Mouse (Mus musculus): Measurements from ENCODE around the gene Prg2. TPM values are rescaled to one million over a fixed set of nuclear protein-coding genes. Genes with fewer than 3 reads are reported as not detected.

Gene Prg2
- polyA plus RNA-seq, 1 experiment from 2014 or later: 0.30 TPM

DNA sequence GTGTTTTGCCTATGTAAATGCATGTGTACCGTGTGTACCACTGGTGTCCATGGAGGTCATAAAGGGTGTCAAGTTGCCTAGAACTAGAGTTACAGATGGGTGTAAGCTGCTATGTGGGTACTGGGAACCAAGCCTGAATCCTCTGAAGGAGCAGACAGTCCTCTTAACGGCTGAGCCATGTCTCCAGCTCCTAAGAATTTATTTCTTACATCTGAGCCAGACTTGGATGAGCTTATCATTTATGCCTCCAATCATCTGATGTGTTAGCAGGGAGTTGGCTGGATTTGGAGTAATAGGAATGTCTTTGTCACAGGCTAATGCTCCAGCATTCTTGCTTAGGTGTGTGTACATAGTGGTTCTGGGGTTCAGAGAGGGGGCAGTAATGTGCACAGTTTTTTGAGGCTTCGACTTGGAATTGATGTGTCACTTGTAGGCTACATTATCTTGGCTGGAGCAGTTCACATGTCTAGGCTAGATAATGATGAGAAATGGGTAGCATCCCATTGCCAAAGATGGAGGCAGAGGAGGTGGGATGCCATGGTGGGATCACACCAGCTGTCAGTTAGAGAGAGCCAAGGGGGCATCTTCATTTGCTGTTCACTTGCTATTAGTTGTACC is 33.0 kb upstream of the Prg2 start:
- no peaks in the 10 kb centered on the region for H3K27me3 ChIP-seq (replicated peaks; ENCODE audit: low read depth, poor library complexity, severe bottlenecking)
- no peak overlapping the region for H3K4me3 ChIP-seq
- WGBS: 88% methylated on average over 3 of the region's 3 CpGs
- DNase-seq (ENCODE audit: low spot score): no peak
- H3K4me1 ChIP-seq: no peaks in the 10 kb centered on the region
- no peaks in the 10 kb centered on the region for H3K9me3 ChIP-seq
- peaks cover 79% of the 10 kb centered on the region for H3K36me3 ChIP-seq (replicated peaks)
- H3K27ac ChIP-seq (replicated peaks): no peak overlapping the region

DNA sequence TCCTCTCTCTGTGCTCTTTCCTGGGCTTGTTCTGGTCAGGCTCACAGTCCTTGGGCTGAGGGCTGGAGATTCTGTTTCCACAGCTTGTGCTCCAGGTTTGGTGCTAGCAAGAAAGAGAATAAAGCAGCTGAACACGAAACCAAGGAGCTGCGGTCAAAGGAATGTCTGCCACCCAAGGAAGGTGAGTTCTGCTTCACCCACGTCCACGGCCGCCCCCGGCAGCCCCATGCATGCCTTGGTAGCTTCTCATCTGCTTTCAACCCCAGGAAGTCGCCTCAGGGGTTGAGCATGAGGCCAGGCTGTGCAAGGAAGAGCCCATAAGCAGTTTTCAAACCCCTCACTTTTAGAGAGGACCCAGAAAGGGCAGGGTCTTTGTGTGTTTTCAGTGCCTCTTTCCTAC is 32.0 kb upstream of the Prg2 start:
- H3K9me3 ChIP-seq: no peaks in the 10 kb centered on the region
- H3K27me3 ChIP-seq (replicated peaks; ENCODE audit: low read depth, poor library complexity, severe bottlenecking): no peaks in the 10 kb centered on the region
- no peaks in the 10 kb centered on the region for H3K4me1 ChIP-seq
- DNase-seq (ENCODE audit: low spot score): no peak
- 87% methylated on average over 7 of the region's 7 CpGs for WGBS
- H3K4me3 ChIP-seq: no peak overlapping the region
- H3K36me3 ChIP-seq (replicated peaks): peaks cover 89% of the 10 kb centered on the region
- H3K27ac ChIP-seq (replicated peaks): no peak overlapping the region

DNA sequence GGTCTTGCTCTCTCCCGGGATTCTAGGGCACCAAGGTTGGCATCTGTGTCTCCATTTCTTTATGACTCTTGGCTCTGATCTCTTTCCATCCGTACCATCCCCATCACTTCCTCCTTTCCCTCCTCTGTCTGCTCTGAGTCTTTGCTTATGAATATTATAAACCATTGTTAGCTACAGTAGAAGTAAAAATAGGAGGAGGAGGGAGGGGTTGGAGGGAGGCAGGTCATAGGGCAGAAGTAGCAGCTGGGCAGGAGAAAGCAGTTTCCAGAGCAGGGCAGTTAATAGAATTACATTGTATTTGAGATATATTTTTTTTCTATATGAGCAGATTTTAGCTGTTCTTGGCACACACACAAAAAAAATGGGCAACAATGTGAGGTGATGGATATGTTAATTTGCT is 31.5 kb upstream of the Prg2 start:
- H3K27ac ChIP-seq (replicated peaks): no peak overlapping the region
- H3K36me3 ChIP-seq (replicated peaks): peaks cover 94% of the 10 kb centered on the region
- H3K9me3 ChIP-seq: no peaks in the 10 kb centered on the region
- WGBS: 88% methylated on average over 2 of the region's 2 CpGs
- no peak overlapping the region for H3K4me3 ChIP-seq
- no peaks in the 10 kb centered on the region for H3K27me3 ChIP-seq (replicated peaks; ENCODE audit: low read depth, poor library complexity, severe bottlenecking)
- DNase-seq (ENCODE audit: low spot score): no peak
- H3K4me1 ChIP-seq: no peaks in the 10 kb centered on the region

DNA sequence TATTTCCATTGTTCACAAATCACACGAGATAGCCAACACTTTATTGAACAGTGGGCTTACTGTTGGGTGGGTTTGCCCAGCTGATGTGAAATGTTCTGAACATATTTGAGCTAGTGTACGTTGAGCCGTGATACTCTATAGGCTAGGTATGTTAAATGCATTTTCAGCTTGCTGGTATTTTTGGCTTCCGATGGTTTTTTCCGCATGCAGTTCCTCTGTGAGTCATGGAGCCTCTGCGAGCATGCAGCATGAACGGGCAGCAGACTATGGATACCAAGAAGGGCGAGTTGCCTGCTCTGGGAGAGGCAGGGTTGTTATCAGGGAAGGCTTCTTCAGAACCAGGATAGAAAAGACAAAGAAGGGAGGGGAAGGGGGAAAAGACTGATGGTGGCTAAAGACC is 29.2 kb upstream of the Prg2 start:
- no peaks in the 10 kb centered on the region for H3K27me3 ChIP-seq (replicated peaks; ENCODE audit: low read depth, poor library complexity, severe bottlenecking)
- H3K4me3 ChIP-seq: no peak overlapping the region
- no peak for DNase-seq (ENCODE audit: low spot score)
- H3K9me3 ChIP-seq: no peaks in the 10 kb centered on the region
- H3K27ac ChIP-seq (replicated peaks): no peak overlapping the region
- peaks cover 92% of the 10 kb centered on the region for H3K36me3 ChIP-seq (replicated peaks)
- H3K4me1 ChIP-seq: no peaks in the 10 kb centered on the region
- WGBS: 94% methylated on average over 8 of the region's 8 CpGs

DNA sequence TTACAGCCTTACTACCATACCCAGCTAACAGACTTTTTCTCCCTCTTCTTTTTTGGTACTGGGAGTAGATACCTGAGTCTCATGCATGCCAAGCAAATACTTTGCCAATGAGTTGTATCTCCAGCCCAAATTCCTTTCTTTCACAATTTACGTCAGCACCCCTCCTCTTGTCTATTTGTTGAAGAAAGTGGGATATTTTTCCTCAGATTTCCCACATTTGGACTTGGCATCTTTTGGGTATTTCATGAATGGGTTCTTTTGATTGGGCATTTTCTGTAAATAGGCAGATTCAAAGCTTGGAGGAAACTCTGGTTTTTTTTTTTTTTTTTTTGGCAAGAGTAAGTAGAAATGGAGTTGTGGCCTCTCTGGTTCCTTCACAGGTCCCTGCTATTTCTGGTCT is 28.0 kb upstream of the Prg2 start:
- WGBS: 96% methylated on average over 1 of the region's 1 CpGs
- H3K4me1 ChIP-seq: no peaks in the 10 kb centered on the region
- H3K9me3 ChIP-seq: no peaks in the 10 kb centered on the region
- no peak for DNase-seq (ENCODE audit: low spot score)
- no peak overlapping the region for H3K4me3 ChIP-seq
- H3K27me3 ChIP-seq (replicated peaks; ENCODE audit: low read depth, poor library complexity, severe bottlenecking): no peaks in the 10 kb centered on the region
- H3K27ac ChIP-seq (replicated peaks): no peak overlapping the region
- H3K36me3 ChIP-seq (replicated peaks): peaks cover 92% of the 10 kb centered on the region

DNA sequence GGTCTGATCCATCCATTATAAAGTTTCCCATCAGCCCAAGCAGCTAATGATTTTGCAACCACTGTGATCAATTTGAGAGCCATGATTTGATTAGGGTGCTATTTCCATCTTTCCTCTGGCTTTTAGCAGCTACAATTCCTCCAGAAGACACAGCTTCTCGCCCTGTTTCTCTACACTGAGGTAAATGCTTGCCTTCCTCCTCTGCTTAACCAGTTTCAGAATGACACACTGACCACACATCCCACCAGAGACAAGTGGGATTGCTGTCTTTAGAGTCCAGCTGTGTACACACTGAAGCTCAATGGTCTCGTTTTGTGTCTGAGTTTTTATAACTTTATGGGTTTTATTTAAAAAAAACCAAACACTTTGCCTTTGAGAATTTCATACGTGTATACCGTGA is 27.6 kb upstream of the Prg2 start:
- H3K4me1 ChIP-seq: no peaks in the 10 kb centered on the region
- H3K9me3 ChIP-seq: no peaks in the 10 kb centered on the region
- H3K27ac ChIP-seq (replicated peaks): no peak overlapping the region
- DNase-seq (ENCODE audit: low spot score): no peak
- peaks cover 92% of the 10 kb centered on the region for H3K36me3 ChIP-seq (replicated peaks)
- H3K27me3 ChIP-seq (replicated peaks; ENCODE audit: low read depth, poor library complexity, severe bottlenecking): no peaks in the 10 kb centered on the region
- no peak overlapping the region for H3K4me3 ChIP-seq
- 82% methylated on average over 4 of the region's 4 CpGs for WGBS

DNA sequence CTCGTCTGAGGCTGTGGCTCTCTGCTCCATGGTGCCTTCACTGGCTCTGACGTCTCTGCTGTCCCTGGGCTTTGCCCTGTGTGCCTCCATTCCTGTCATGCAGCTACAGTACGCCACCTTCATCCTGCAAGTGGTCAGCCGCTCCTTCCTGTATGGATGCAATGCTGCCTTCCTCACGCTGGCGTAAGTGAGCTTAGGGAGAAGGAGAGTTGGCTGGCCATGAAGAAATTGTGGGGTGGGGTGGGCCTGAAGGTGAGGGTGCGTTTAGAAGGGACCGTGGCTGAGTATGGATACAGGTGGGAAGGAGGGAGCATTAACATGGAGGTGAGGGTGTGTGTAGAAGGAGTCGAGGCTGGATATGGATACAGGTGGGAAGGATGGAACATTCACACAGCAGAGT is 24.8 kb upstream of the Prg2 start:
- no peaks in the 10 kb centered on the region for H3K27me3 ChIP-seq (replicated peaks; ENCODE audit: low read depth, poor library complexity, severe bottlenecking)
- H3K9me3 ChIP-seq: no peaks in the 10 kb centered on the region
- no peak overlapping the region for H3K4me3 ChIP-seq
- 88% methylated on average over 9 of the region's 9 CpGs for WGBS
- H3K27ac ChIP-seq (replicated peaks): no peak overlapping the region
- H3K4me1 ChIP-seq: no peaks in the 10 kb centered on the region
- no peak for DNase-seq (ENCODE audit: low spot score)
- peaks cover 74% of the 10 kb centered on the region for H3K36me3 ChIP-seq (replicated peaks)

DNA sequence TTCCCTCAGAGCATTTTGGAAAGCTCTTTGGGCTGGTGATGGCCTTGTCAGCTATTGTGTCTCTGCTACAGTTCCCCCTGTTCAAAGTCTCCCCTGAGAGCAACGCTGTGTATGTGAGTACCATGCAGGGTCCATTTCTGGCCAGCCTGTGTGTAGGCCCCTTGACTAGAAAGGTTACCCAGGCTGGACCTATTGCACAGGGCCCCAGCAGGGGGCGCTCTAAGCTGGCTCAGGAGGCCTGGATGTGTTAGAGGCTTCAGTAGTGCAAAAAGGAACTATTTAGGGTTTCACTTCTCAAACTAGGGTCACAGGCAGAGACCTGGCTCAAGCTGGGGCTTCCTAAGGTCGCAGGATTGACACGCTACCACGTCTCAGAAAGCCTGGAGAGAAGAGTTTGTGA is 24.0 kb upstream of the Prg2 start:
- no peaks in the 10 kb centered on the region for H3K27me3 ChIP-seq (replicated peaks; ENCODE audit: low read depth, poor library complexity, severe bottlenecking)
- 60% methylated on average over 5 of the region's 5 CpGs for WGBS

DNA sequence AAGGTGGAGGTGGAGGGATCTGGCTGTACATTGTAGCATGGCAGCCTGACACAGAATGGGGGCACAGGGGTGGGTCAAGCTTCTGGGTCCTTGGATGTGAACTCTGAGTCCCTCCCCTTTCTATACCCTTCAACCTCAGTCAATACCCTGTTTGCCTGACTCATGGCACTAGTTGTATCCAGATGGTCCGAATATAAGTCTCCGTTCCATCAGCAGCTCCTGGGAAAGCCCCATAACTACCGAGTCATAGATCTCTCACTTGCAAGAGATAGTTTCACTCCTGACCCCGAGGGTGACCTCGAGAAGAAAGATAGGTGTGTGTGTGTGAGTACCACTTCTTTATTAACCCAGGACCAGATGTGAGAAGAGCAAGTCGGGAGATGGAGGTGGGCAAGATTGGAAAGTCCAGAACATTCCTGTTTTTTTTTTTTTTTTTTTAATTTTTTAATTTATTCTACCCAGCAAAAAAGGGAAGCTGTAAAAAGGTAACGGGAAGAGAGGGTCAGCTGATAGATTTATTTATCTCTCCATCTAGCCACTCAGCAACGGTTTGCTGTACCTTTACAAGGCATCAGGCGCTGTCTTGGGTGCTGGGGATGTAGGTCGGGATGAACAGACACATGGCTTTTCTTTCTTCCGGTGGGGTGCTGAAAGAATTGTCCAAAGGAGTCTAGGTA is 21.5 kb upstream of the Prg2 start:
- 90% methylated on average over 11 of the region's 11 CpGs for WGBS
- H3K27ac ChIP-seq (replicated peaks): no peak overlapping the region

More for the DNA sequence above, 24.0 kb upstream of the Prg2 start:
- H3K36me3 ChIP-seq (replicated peaks): peaks cover 66% of the 10 kb centered on the region
- no peaks in the 10 kb centered on the region for H3K4me1 ChIP-seq
- H3K27ac ChIP-seq (replicated peaks): no peak overlapping the region
- peak; percentile 68 for DNase-seq (ENCODE audit: low spot score)
- no peaks in the 10 kb centered on the region for H3K9me3 ChIP-seq
- H3K4me3 ChIP-seq: no peak overlapping the region

DNA sequence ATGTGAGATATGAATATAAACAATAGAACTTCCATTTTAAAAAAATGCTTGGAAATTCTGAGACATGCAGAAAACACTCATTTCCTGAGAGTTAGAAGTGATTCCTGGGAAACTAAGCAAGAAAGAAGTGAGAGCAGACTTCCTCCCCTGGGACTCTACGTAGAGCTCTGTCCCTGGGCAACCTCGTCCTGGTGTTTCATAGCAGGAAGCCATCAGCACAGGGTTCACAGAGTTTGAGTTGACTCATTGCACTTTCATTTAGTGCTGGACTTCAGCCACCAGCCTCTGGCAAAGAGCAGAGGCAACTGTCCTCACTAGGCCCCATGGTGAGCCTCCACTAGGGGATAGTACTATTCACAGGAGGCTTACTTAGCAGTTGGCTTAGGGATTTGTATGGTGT is 19.0 kb upstream of the Prg2 start:
- Histone ChIP-seq H3K4me1 (peaks cover 8% of the 10 kb centered on the region), H3K4me3 (no peak overlapping the region), H3K27ac (replicated peaks) (no peak overlapping the region), H3K9me3 (no peaks in the 10 kb centered on the region), H3K36me3 (replicated peaks) (peaks cover 23% of the 10 kb centered on the region), H3K27me3 (replicated peaks; ENCODE audit: low read depth, poor library complexity, severe bottlenecking) (no peaks in the 10 kb centered on the region)
- WGBS: 71% methylated on average over 2 of the region's 2 CpGs
- DNase-seq (ENCODE audit: low spot score): no peak

More for the DNA sequence above, 21.5 kb upstream of the Prg2 start:
- no peak for DNase-seq (ENCODE audit: low spot score)
- Histone ChIP-seq H3K36me3 (replicated peaks) (peaks cover 43% of the 10 kb centered on the region), H3K27me3 (replicated peaks; ENCODE audit: low read depth, poor library complexity, severe bottlenecking) (no peaks in the 10 kb centered on the region), H3K9me3 (no peaks in the 10 kb centered on the region), H3K4me3 (no peak overlapping the region), H3K4me1 (peaks cover 8% of the 10 kb centered on the region)

DNA sequence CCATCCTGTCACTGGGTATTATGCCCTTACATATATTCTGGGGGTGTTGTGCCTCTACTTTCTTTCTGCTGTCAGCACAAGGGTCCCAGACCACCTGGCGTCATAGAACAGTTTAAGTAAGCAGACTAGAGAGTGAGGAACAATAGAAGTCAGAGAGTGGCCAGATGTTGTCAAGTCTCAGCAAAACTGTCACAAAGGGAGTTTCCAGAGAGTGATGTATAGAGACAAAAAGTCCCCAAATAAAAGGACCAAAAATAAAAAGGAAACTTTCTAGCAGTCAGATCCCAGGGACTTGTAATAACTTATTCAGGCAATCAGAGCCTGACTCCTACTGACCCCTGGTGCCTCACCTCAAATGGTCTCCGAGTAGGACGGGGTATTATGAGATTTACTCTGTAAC is 18.4 kb upstream of the Prg2 start:
- no peaks in the 10 kb centered on the region for H3K27me3 ChIP-seq (replicated peaks; ENCODE audit: low read depth, poor library complexity, severe bottlenecking)
- peaks cover 17% of the 10 kb centered on the region for H3K36me3 ChIP-seq (replicated peaks)
- no peaks in the 10 kb centered on the region for H3K9me3 ChIP-seq
- whole genome bisulfite sequencing: 81% methylated on average over 3 of the region's 3 CpGs
- no peak overlapping the region for H3K27ac ChIP-seq (replicated peaks)
- H3K4me1 ChIP-seq: peaks cover 8% of the 10 kb centered on the region
- H3K4me3 ChIP-seq: no peak overlapping the region
- no peak for DNase-seq (ENCODE audit: low spot score)

DNA sequence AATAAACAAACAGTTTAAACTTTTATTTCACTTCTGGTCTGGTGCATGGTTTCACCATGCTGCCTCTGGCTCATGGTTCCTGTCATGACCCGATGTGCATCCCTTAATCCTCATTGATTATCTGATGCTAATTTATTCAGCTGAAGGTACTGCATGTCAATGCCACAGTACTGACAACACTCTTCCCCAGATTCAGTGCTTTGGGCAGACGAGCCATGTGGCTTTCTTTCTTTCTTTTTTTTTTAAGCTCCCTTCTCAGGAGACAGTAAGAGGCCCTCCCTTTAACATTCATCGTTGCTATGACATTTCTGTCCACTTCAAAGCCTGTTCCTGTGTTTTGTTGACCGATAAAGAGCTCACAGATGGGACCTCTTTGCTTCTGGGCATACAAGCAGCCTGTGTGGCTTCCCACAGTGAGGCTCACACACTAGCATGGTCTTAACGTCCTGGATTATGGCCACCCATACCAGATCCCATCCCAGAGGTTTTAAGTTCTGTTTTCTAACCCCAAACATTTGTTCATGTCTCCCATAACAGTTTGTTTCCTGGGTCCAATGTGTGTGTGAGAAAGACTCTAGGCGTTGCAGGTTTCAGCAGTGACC is 17.3 kb upstream of the Prg2 start:
- Histone ChIP-seq H3K27ac (replicated peaks) (0 out of 2 replicates have a peak overlapping the region, but pooled peaks have one; percentile 19), H3K36me3 (replicated peaks) (peaks cover 7% of the 10 kb centered on the region), H3K27me3 (replicated peaks; ENCODE audit: low read depth, poor library complexity, severe bottlenecking) (no peaks in the 10 kb centered on the region), H3K4me3 (no peak overlapping the region), H3K4me1 (peaks cover 8% of the 10 kb centered on the region), H3K9me3 (no peaks in the 10 kb centered on the region)
- 32% methylated on average over 6 of the region's 6 CpGs for WGBS
- DNase-seq (ENCODE audit: low spot score): no peak

Data from embryonic facial prominence, embryonic 10.5 days (tissue).